Mouse (Mus musculus) heart, embryonic 14.5 days (tissue): ENCODE results near the gene Pparg. TPM values are rescaled to one million over a fixed set of nuclear protein-coding genes. Genes with fewer than 3 reads are reported as not detected.

ENCODE experiments used
- polyA plus RNA-seq: library from polyadenylated mRNA; unstranded; fragments of >200 nt; fragmentation: Nextera tagmentation; extraction: Ambion mirVana; gene quantifications from 2 replicates; pipeline ENCODE4 v1.2.1, GENCODE M21; 2014

The Pparg gene
- polyA plus RNA-seq, 1 experiment from 2014 or later: 2.4 TPM

Other genes starting within 250 kb of the Pparg start
- gene Syn2, start 226.0 kb upstream of the Pparg start, polyA plus RNA-seq: 1.5 and 2.1 TPM in 2 replicates
- gene Gm17482, start 133.6 kb upstream of the Pparg start, polyA plus RNA-seq: not detected in 2 replicates
- gene Timp4, start 108.7 kb upstream of the Pparg start, polyA plus RNA-seq: 0.23 and 0.43 TPM in 2 replicates
- 16.6 and 20.1 TPM in 2 replicates for gene Tsen2, start 183.7 kb downstream of the Pparg start, polyA plus RNA-seq
- gene Mkrn2os, start 231.6 kb downstream of the Pparg start, polyA plus RNA-seq: 0.42 TPM in 1 of 2 replicates, not detected in the other
- 26.8 and 29.6 TPM in 2 replicates for gene Mkrn2, start 241.0 kb downstream of the Pparg start, polyA plus RNA-seq